In genomic region chr10:25253006-25253405, GRCm38 (mm10) we compare ENCODE assay signal across 27 mouse cellular contexts. TPM values are rescaled to one million over a fixed set of nuclear protein-coding genes. Genes with fewer than 3 reads are reported as not detected.
DNase-seq lines count a peak whose midpoint lies in the region; ATAC-seq lines count a peak whose summit lies in the region.
"Had no signal": no experiment of that assay in that cellular context is flagged by ENCODE, and none has a peak within 500 bp of the region (broad histone marks: within the 10 kb centered on the region; RNA-seq: fewer than 3 reads in every experiment).

No protein-coding gene starts in this region.

- H3K9me3 ChIP-seq in heart, embryonic 11.5 days (replicated peaks; ENCODE audit: control insufficient read depth, low read length), result no peaks in the 10 kb centered on the region
- no peaks in the 10 kb centered on the region for H3K9me3 ChIP-seq in liver, embryonic 16.5 days (replicated peaks; ENCODE audit: control insufficient read depth, low read length)
- H3K9me3 ChIP-seq: limb, embryonic 15.5 days; lung, embryonic 15.5 days; neural tube, embryonic 12.5 days had no signal

- H3K4me2 ChIP-seq in heart, embryonic 11.5 days, result no peak overlapping the region
- peak overlapping the region; percentile 46 for H3K4me2 ChIP-seq in liver, embryonic 16.5 days (ENCODE audit: low read depth, low read length)
- H3K4me2 ChIP-seq: hindbrain, embryonic 14.5 days; limb, embryonic 15.5 days; lung, embryonic 15.5 days; midbrain, embryonic 11.5 days; neural tube, embryonic 12.5 days had no signal

- H3K4me1 ChIP-seq in heart, embryonic 11.5 days (ENCODE audit: control insufficient read depth, insufficient read depth, low read length), result no peaks in the 10 kb centered on the region
- H3K4me1 ChIP-seq in liver, embryonic 16.5 days (ENCODE audit: control insufficient read depth, low read depth, low read length), result peaks cover 30% of the 10 kb centered on the region
- H3K4me1 ChIP-seq: limb, embryonic 15.5 days; lung, embryonic 15.5 days; neural tube, embryonic 12.5 days had no signal

- ATAC-seq in heart, embryonic 11.5 days (replicated peaks; ENCODE audit: insufficient number of reproducible peaks, low FRiP score, low TSS enrichment), result no peak
- ATAC-seq in erythroid progenitor cell, adult 5-6 weeks (replicated peaks; ENCODE audit: low FRiP score, poor library complexity, severe bottlenecking), result peak; percentile 53; the same call in 1 of the 2 replicates
- peak; percentile 44 for ATAC-seq in liver, embryonic 16.5 days (ENCODE audit: low read depth)
- ATAC-seq in cerebellum, adult (ENCODE audit: insufficient number of reproducible peaks, low FRiP score, low TSS enrichment), result no peak
- ATAC-seq: forebrain, embryonic 16.5 days; intestine, postnatal 0 days had no signal

- WGBS in heart, embryonic 11.5 days (ENCODE audit: insufficient replicate concordance), result 82% methylated on average over 4 of the region's 4 CpGs
- 71% methylated on average over 4 of the region's 4 CpGs for WGBS in liver, embryonic 16.5 days (ENCODE audit: insufficient replicate concordance)

- no peak overlapping the region for H3K4me3 ChIP-seq in heart, embryonic 11.5 days (ENCODE audit: low read depth, low read length)
- H3K4me3 ChIP-seq in liver, embryonic 16.5 days (ENCODE audit: low read depth, low read length), result peak overlapping the region; percentile 23
- H3K4me3 ChIP-seq: limb, embryonic 15.5 days; lung, embryonic 15.5 days; myocyte; neural tube, embryonic 12.5 days had no signal

- H3K27me3 ChIP-seq in heart, embryonic 11.5 days (ENCODE audit: control insufficient read depth, insufficient read depth, low read length), result no peaks in the 10 kb centered on the region
- no peaks in the 10 kb centered on the region for H3K27me3 ChIP-seq in liver, embryonic 16.5 days (ENCODE audit: control insufficient read depth, insufficient read depth, low read depth, low read length)
- H3K27me3 ChIP-seq: limb, embryonic 15.5 days; lung, embryonic 15.5 days; neural tube, embryonic 12.5 days had no signal

- H3K27ac ChIP-seq in heart, embryonic 11.5 days (ENCODE audit: low read depth, low read length), result peak overlapping the region; percentile 1
- H3K27ac ChIP-seq in liver, embryonic 16.5 days (ENCODE audit: low read length), result peak overlapping the region; percentile 75
- H3K27ac ChIP-seq: hindbrain, embryonic 14.5 days; limb, embryonic 15.5 days; lung, embryonic 15.5 days; neural tube, embryonic 12.5 days; stomach, postnatal 0 days had no signal

- no peak for DNase-seq in heart, adult 8-10 months (ENCODE audit: low spot score)
- DNase-seq in c-Kit-negative CD71-positive TER-119-positive erythroid progenitor cells, embryonic 14.5 days (ENCODE audit: low read depth, low spot score), result peak; percentile 45
- no peak for DNase-seq in layer of hippocampus, adult 9-10 months (ENCODE audit: low spot score)
- no peak for DNase-seq in layer of hippocampus, adult 8-10 months (ENCODE audit: low spot score in 2 of 2)
- DNase-seq: adrenal gland, postnatal 36 days; B cell, adult 2 months; cerebellum, adult 11 months; cerebellum, adult 9-11 months; kidney, postnatal 14 days; layer of hippocampus, postnatal 36 days; left cerebral cortex, postnatal 4 days; right cerebral cortex, adult 18-20 months; thymus, adult 18-20 months; thymus, postnatal 25 days had no signal

- no peak overlapping the region for H3K9ac ChIP-seq in heart, embryonic 11.5 days (ENCODE audit: low read depth, low read length)
- H3K9ac ChIP-seq in liver, embryonic 16.5 days (ENCODE audit: low read depth, low read length), result no peak overlapping the region
- H3K9ac ChIP-seq: hindbrain, embryonic 14.5 days; limb, embryonic 15.5 days; lung, embryonic 15.5 days; neural tube, embryonic 12.5 days had no signal

- H3K36me3 ChIP-seq in heart, embryonic 11.5 days (ENCODE audit: control insufficient read depth, insufficient read depth, low read length), result no peaks in the 10 kb centered on the region
- H3K36me3 ChIP-seq in liver, embryonic 16.5 days (ENCODE audit: control insufficient read depth, insufficient read depth), result 0 out of 2 replicates have a peak, but pooled peaks cover 3% of the 10 kb centered on the region
- H3K36me3 ChIP-seq: limb, embryonic 15.5 days; lung, embryonic 15.5 days; neural tube, embryonic 12.5 days had no signal

RNA-seq across cellular contexts. Expression of gene Akap7, which starts 54.7 kb away (rescaled TPM):
- 28.5 and 31.7 TPM in 2 replicates for polyA plus RNA-seq in heart, embryonic 11.5 days (2014; fragmentation: Nextera tagmentation; extraction: Ambion mirVana)
- total RNA-seq in heart, adult 8-10 months (2022), result 10 to 100 TPM; 58.9 to 68.6 (median 63.2) TPM
- total RNA-seq in erythroid progenitor cell, adult 5-6 weeks (2015; ENCODE audit: low replicate concordance), result 77.8 and 87.2 TPM in 2 replicates
- 80.0 and 82.3 TPM in 2 replicates for total RNA-seq in erythroid progenitor cell, adult 5-6 weeks (2017; ENCODE audit: low replicate concordance)
- 19.0 and 20.3 TPM in 2 replicates for polyA plus RNA-seq in liver, embryonic 16.5 days (2015; fragmentation: Nextera tagmentation; extraction: Ambion mirVana)
- total RNA-seq in layer of hippocampus, adult 8-10 months (2022), result 10 to 100 TPM; 49.6 to 57.7 (median 53.5) TPM

Comparison
In these comparisons a context has a peak if more than half of its experiments do, and no peak if none do; other contexts are left out.
1. ATAC-seq: peak in erythroid progenitor cell, adult 5-6 weeks (single experiment) and liver, embryonic 16.5 days (single experiment); none in heart, embryonic 11.5 days (single experiment) and cerebellum, adult (single experiment).